Mouse (Mus musculus): ENCODE results near the gene Cdc42bpg.
A peak's percentile ranks its signal among the peaks of the same experiment; 100 is the strongest.

Cdc42bpg gene

GRCm38 (mm10) chr19:6321786-6322621 is 15.7 kb downstream of the Cdc42bpg start:
- no peak for DNase-seq (ENCODE audit: low read depth in 1 of 2, low spot score in 2 of 2)

DNA sequence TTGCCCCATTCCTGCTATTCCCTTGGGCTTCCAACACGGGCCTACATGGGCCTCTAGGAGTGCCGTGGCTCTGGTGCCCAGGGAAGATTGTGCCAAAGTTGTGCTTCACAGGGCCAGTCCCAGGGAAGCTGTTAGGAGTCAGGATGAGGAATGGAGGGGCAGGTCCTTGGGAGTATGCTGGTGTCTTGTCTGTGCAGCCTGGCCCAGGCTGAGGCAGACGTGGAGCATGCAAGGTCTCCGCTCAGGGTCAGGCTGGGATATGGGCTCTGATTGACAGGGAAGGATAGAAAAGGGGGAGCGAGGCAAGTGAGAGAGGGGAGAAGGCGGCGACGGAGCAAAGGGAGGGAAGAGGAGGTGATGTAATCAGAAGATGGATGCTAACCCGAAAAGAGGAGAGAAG is 18.5 kb downstream of the Cdc42bpg start:
- DNase-seq (ENCODE audit: low read depth in 1 of 2, low spot score in 2 of 2) = no peak

DNA sequence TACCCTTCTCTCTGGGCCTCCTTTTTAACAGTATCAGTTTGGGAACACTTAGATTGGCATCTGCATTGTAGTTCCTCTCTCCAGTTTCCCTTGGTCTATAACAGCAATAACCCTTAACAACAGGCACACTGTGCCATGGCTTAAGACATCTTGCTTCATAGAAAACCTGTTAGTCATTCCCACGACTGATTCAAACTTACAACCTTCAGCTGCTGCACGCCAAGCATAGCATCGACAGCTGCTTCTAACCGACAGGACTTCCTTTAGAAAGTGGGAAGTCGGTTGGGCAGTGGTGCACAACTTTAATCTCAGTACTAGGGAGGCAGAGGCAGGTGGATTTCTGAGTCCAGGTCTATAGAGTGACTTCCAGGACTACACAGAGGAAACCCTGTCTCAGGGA is 24.9 kb downstream of the Cdc42bpg start:
- no peak for DNase-seq (ENCODE audit: low read depth in 1 of 2, low spot score in 2 of 2)

DNA sequence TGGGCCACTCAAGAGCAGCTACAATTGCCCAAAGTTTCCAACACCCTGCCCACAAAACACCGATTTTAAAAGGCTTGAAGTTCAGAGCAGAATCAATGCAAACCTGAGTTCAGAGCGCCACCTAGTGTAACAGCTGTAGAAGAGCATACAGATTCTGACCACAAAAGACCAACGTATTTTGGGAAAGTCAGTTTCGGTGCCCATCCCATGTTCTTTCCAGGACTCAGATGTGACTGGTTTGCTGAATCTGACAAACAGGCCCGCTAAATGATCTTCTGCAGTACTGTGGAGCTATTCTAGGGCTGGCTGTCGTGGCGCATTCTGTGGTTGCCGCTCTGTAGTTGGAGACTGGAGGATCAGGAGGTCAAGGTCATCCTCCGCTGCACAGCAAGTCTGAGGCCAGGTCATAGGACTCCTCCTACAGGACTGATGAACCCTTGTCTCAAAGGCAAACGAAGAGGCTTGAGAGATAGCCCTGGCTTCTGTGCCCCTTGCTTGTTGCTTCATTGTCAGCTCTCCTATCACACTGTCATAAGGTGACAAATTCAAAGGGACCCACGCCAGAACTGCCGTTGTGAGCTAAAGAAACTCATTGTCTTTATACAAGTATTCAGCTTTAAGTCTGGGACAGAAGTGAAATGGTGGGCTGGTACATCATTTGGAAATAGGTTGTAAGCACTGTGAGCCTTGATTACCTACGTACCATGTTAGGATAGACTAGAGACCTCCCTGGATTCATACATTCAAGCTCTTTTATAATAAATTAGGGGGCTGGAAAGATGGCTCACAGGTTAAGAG is 25.7 kb downstream of the Cdc42bpg start:
- DNase-seq (ENCODE audit: low read depth in 1 of 2, low spot score in 2 of 2) = peak in 1 of 2 experiments; percentile 37

DNA sequence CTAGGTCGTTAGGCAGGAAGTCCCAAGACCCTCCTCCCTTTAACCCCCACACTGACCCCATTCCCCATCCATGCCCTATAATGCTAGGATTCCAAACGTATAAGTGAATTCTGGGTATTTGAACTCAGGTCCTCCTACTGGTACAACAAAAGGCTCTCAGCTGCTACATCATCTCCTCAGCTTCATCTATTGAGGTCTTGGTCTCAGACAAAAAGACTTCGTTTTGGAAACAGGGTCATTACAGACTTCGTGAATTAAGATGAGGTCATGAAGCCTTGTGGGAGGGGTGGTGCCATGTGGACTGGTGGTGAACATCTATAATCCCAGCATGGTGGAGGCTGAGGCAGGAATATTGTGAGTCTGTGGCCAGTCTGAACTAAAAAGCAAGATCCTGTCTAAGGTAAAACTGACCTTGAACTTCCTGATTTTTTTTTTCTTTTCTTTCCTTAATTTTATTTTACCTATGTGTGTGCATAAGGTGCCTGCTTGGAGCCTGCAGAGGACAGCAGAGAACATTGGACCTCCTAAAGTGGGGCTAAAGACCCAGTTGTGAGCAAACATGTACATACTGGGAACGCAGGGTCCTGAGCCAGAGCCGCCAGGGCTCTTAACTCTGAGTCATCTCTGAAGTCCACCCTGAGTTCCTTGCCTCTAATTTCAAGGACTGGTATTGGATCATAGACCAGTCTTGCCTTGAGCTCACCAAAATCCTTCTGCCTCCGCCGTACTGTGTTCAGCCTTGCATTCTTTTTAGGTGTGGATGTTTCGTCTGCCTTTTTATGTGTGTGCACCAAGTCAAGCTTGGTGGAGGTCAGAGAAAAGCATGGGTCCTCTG is 27.7 kb downstream of the Cdc42bpg start:
- DNase-seq (ENCODE audit: low read depth in 1 of 2, low spot score in 2 of 2) = no peak

GRCm38 (mm10) chr19:6334673-6335457 is 28.6 kb downstream of the Cdc42bpg start, which contains the start of gene Men1:
Men1 (plus strand) TSS chr19:6334979.
- peak; percentile 78 to 80 for DNase-seq (ENCODE audit: low read depth in 1 of 2, low spot score in 2 of 2)

- no peak for DNase-seq (ENCODE audit: low read depth in 1 of 2, low spot score in 2 of 2)
Observed at GRCm38 (mm10) chr19:6335458-6335827, 29.2 kb downstream of the Cdc42bpg start.

GRCm38 (mm10) chr19:6336920-6337319 is 30.7 kb downstream of the Cdc42bpg start:
- no peak for DNase-seq (ENCODE audit: low read depth in 1 of 2, low spot score in 2 of 2)

DNA sequence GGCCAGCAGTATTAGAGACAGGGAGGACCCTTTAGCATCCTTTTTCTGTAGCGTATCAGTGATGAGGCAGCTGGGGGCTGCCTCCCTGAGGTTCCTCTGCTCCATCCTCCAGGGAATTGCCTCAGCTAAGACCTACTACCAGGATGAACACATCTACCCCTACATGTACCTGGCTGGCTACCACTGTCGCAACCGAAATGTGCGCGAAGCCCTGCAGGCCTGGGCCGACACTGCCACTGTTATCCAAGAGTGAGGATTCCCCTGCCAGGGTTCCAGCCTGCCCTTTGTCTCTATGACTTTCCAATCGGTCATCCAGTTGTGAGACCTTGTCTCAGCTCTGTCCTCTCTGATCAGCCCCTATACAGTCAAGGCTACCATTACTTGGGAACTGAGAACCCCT is 31.9 kb downstream of the Cdc42bpg start:
- DNase-seq (ENCODE audit: low read depth in 1 of 2, low spot score in 2 of 2) = no peak

DNA sequence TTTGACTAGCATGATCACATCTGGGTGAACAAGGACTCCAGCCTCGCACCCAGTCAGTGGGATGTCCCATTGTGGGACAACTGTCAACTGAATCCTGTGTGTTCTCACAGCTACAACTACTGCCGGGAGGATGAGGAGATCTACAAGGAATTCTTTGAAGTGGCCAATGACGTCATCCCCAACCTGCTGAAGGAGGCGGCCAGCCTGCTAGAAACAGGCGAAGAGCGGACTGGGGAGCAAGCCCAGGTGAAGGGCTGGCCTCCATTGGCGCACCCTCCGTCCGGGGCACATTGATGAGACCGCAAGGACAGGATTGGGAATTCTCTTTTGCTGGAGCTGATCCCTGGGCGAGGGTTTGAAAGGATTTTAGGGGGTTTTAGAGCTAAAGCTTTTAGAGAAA is 32.5 kb downstream of the Cdc42bpg start:
- no peak for DNase-seq (ENCODE audit: low read depth in 1 of 2, low spot score in 2 of 2)

GRCm38 (mm10) chr19:6339191-6339590 is 32.9 kb downstream of the Cdc42bpg start:
- no peak for DNase-seq (ENCODE audit: low read depth in 1 of 2, low spot score in 2 of 2)

DNA sequence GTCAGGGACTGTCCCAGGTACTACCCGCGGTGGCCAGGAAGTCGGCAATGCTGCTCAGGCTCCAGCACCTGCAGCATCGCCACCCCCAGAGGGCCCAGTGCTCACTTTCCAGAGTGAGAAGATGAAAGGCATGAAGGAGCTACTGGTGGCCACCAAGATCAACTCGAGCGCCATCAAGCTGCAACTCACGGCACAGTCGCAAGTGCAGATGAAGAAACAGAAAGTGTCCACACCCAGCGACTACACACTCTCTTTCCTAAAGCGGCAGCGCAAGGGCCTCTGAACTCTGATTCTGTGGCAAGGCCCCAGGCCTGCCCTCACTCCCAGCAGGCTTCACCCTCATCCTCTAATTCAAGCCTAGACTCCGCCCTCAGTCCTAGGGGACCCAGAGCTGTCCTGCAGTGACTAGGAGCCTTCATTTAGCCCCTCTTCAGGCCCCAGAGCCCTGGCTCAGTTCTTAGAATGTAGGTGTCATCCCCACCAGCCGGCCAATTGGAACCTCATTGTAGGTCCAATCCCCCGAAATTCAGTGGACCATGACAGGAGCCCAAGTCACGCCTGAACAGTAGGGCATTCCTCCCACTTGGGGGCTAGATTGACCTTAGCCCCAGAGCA is 33.7 kb downstream of the Cdc42bpg start:
- DNase-seq (ENCODE audit: low read depth in 1 of 2, low spot score in 2 of 2) = peak; percentile 58 to 66

GRCm38 (mm10) chr19:6340524-6341452 is 34.5 kb downstream of the Cdc42bpg start, which contains the start of gene Map4k2:
Map4k2 (plus strand) TSS chr19:6341135.
- peak; percentile 52 to 72 for DNase-seq (ENCODE audit: low read depth in 1 of 2, low spot score in 2 of 2)

- DNase-seq (ENCODE audit: low read depth in 1 of 2, low spot score in 2 of 2) = no peak
Observed at GRCm38 (mm10) chr19:6341453-6342077, 35.3 kb downstream of the Cdc42bpg start.

DNA sequence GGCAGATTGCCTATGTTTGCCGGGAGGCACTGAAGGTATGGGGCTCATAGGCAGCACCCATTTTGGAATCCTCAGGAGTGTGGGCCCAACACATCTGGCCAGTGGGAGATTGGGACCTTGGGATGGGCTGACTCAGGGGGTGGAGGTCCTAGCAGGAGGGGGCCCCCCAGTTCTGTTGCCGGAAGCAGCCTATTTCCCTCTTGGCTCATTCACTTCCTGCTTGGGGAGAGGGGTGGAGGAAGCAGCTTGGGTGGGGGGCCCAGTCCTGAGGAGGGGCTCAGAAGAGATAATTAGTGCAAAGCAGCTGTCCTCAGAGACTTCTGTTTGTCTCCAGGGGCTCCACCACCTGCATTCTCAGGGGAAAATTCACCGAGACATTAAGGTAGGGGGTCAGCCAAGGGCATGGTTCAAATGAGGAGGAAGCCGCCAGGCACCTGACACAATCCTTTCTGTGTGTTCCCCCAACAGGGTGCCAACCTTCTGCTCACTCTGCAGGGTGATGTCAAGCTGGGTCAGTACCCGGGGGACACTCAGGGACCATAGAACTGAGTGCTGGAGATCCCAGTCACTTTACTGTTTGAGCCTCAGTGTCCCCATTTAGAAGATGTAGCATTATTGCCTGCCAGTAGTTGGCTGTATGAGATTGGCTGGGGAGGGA is 36.1 kb downstream of the Cdc42bpg start:
- DNase-seq (ENCODE audit: low read depth in 1 of 2, low spot score in 2 of 2) = no peak

DNA sequence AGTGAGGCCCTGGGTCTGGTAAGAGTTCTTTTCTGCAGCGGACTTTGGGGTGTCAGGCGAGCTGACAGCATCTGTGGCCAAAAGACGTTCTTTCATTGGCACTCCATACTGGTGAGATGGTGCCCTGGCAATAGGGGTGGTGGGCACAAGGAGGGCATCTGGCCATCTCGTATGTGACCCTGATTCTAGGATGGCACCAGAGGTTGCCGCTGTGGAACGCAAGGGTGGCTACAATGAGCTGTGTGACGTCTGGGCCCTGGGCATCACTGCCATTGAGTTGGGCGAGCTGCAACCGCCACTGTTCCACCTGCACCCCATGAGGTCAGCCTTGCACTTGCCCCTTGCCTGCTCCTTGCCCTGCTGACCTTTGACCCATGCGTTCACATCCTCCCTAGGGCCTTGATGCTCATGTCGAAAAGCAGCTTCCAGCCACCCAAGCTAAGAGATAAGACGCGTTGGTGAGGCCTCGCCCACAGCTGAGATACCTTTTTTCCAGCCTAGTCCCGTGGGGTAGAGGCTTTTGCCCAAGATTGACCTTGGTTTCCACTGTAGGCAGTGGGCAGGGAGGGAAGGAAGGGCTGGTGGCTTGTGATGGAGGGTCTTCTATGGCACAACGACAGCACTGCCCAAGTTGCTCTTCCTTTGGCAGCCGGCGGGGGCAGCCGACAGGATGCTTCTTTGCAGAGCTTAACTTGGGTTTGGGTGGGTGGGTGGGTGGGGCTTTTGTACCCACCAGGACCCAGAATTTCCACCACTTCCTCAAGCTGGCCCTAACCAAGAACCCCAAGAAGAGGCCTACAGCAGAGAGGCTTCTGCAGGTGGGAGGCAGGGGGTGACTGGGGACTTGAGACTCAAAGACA is 37.0 kb downstream of the Cdc42bpg start:
- no peak for DNase-seq (ENCODE audit: low read depth in 1 of 2, low spot score in 2 of 2)

DNA sequence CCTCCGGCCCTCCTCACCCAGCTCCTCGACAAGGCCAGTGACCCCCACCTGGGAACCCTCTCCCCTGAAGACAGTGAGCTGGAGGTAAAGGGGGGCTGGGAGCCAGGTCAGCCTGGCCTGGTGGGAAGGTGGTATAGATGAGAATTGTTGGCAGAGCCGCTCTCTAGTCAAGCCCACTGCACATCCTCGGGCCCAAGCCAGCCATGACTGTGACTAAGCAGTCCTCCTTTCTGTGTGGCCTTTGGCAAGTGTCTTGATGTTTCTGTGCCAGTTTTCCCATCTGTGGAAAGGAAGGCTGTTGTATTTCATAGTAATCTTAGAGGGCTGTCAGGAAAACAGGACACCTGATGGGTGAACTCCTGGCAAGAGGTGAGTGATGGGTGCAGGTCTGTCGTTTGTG is 37.7 kb downstream of the Cdc42bpg start:
- no peak for DNase-seq (ENCODE audit: low read depth in 1 of 2, low spot score in 2 of 2)

Data from monocyte, adult 2 months (primary cell).